Mouse (Mus musculus) skeletal muscle tissue, adult 2 months (tissue): ENCODE data around the gene Cyth3.

ENCODE experiments used
- DNase-seq: peaks from one replicate; pipeline ENCODE4 v3.0.0-alpha.2; 2012; ENCODE audit warnings: low read depth, low spot score

Cyth3 gene

GRCm38 (mm10) chr5:143616116-143616515 lies 6.1 kb upstream of the Cyth3 start:
- no peak for DNase-seq

DNA sequence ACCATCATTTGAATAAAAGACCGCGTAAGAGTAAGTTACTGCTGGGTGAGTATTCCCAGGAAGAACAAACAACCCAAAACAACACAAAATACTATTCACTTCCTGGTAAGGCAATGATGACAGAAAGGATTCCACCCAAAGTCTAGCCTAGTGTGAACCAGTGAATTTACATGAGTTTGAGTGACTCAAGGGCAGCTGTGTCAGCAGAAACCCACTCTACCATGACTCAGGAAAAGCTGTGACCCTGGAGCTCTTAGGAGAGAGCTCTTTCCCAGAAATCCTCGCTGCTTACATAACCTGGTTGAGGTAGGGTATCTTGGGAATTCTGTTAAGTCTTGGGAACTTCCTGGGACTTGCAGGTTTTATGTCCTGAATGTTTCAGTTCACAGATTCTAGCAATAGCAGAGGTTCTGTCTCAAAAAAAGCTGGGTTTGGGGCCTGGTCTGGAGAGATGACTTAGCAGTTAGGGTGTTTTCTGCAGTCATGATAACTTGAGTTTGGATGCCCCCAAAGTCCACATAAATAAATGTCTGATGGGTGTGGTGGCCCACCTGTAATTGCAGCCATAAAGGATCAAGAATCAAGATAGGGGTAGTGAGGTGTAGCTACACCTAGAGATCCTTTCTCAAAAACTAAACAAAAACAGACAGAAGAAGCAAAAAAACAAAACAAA lies 5.5 kb upstream of the Cyth3 start:
- DNase-seq = no peak

GRCm38 (mm10) chr5:143617487-143618209 lies 4.6 kb upstream of the Cyth3 start:
- DNase-seq = no peak

GRCm38 (mm10) chr5:143618585-143618984 lies 3.7 kb upstream of the Cyth3 start:
- no peak for DNase-seq

DNA sequence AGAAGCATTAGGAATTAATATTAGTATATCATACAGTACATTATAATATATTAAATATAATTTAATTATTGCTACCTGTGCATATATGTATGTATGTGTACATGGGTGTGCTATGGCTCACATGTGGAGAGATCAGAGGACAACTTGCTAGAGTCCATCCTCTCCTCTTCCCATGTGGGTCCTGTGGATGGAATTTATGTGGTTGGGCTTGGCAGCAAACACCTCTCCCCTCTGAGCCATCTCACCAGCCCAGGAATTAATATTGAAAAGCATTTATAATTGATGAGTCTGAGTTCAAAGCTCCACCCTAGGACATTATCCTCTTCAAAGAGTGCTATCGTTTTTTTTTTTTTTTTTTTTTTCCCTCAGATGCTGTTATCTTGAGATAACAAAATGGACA lies 2.1 kb upstream of the Cyth3 start:
- no peak for DNase-seq

- DNase-seq = no peak
Measured at GRCm38 (mm10) chr5:143620941-143621340, 1.3 kb upstream of the Cyth3 start.

DNA sequence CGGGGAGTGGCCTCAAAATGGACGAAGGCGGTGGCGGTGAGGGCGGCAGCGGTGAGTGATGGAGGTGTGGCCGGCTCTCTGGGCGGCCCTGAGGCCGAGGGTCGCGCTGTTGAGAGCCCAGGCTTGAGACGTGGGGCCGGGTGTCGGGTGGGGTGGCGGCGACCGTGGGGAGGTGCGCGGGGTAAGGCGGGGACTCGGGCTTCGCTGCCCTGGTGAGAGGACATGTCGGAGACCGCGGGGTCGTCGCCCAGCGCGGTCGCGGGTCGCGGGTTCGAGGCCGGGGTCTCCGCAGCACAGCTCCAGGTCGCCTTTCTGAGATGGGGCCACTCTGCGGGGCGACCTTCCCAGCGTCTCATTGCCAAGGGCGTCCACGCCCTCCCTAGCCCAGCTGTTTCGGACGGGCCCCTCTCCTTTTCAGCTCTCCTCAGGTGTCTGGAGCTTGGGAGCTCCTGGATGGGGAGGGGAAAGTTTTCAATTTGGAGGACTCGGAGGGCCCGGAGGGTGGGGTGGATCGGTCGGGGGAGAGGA lies 440 bp downstream of the Cyth3 start:
- DNase-seq = no peak

- DNase-seq = no peak
Measured at GRCm38 (mm10) chr5:143623356-143624295, 1.4 kb downstream of the Cyth3 start.

GRCm38 (mm10) chr5:143624449-143624848 lies 2.2 kb downstream of the Cyth3 start:
- no peak for DNase-seq

DNA sequence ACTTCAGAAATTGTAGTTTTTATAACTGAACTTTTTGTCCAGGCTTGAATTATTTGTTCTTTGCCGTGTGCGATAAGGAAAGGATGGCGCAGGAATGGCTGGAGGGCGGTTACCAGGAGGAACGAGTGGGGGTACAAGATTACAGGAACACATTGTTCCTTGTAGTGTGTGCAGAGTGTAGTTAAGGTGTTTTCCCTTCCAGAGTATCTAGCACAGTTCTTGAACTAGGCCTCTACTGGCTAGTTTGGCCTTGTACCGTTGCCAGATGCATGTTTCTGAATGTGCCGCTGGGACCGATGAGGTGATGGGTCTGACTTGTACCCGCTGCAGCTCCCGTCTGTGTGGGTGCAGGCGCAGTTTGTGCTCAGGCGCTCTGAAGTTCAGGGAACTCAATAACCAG lies 3.2 kb downstream of the Cyth3 start:
- DNase-seq = no peak

GRCm38 (mm10) chr5:143625940-143626588 lies 3.8 kb downstream of the Cyth3 start:
- no peak for DNase-seq

DNA sequence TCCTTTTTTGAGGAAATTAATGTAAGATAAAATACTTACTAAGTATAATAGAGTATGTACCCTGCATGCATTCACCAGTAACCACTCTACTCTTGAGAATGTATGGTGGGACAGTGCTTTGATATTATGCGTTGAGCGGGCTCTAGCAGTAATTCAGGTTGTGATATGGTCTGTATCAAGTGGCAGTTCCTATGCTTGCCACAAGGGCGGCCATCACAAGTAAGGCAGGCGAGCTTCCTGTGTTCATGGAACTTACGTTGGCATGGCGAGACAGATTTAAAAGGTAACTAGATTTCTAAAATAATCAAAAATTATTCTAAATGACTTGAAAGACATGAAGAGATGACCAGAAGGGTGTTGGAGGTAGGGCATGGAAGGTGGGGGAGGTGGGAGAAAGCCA lies 5.3 kb downstream of the Cyth3 start:
- DNase-seq = no peak

GRCm38 (mm10) chr5:143627926-143628325 lies 5.7 kb downstream of the Cyth3 start:
- DNase-seq = no peak

GRCm38 (mm10) chr5:143629686-143630085 lies 7.4 kb downstream of the Cyth3 start:
- no peak for DNase-seq

DNA sequence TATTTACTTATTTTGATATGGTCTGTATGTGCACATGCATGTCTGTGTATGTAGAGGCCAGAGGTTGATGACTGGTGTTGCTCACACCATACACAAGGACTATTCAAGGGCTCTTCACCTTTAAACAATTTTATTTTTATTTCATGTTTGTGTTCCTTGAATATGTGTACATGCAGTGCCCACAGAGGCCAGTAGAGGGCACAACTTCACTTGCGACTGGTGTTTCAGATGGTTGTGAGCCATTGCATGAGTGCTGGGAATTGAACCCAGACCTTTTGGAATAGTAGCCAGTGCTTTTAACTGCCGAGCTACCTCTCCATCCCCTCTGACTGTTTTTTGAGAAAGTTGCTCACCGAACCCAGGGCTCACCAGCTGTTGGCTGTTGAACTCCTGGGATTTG lies 8.0 kb downstream of the Cyth3 start:
- DNase-seq = no peak

- no peak for DNase-seq
Measured at GRCm38 (mm10) chr5:143630738-143631137, 8.5 kb downstream of the Cyth3 start.

GRCm38 (mm10) chr5:143631559-143631958 lies 9.3 kb downstream of the Cyth3 start:
- DNase-seq = no peak

- DNase-seq = peak; percentile 73
Measured at GRCm38 (mm10) chr5:143632674-143633557, 10.7 kb downstream of the Cyth3 start.

DNA sequence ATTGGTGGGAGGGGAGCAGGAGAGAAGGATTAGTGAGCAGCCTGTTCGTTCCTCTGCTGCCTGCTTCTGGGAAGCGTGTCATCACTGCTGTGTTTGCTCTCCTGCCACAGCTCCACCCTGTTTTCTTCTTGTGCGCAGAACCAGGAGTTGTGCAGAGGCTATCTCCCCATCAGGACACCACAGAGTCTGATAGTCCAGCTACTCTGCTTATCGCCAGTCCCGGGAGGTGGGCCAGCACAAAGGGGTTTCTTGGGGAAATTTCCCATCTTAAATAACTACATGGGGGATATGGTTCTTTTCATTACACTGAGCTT lies 11.3 kb downstream of the Cyth3 start:
- no peak for DNase-seq

- no peak for DNase-seq
Measured at GRCm38 (mm10) chr5:143633877-143634276, 11.6 kb downstream of the Cyth3 start.
